Mouse (Mus musculus) thymus, postnatal 10 days (tissue): Measurements from ENCODE around the gene Strn4.

Source experiments
- DNase-seq, 2 experiments: peaks; one replicate each; pipeline ENCODE4 v3.0.0; 2021; ENCODE audit warnings: low spot score in 2 of 2

Gene Strn4

GRCm38 (mm10) chr7:16875326-16875725 is 59.6 kb downstream of the Strn4 start:
- no peak for DNase-seq

- no peak for DNase-seq
These were observed 60.3 kb downstream of the Strn4 start for GRCm38 (mm10) chr7:16876006-16876405.

GRCm38 (mm10) chr7:16876608-16877007 is 60.9 kb downstream of the Strn4 start:
- DNase-seq = no peak

GRCm38 (mm10) chr7:16877717-16878116 is 62.0 kb downstream of the Strn4 start:
- no peak for DNase-seq

GRCm38 (mm10) chr7:16879796-16880547 is 64.3 kb downstream of the Strn4 start:
- no peak for DNase-seq

- no peak for DNase-seq
These were observed 64.9 kb downstream of the Strn4 start for GRCm38 (mm10) chr7:16880615-16881014.

GRCm38 (mm10) chr7:16883162-16883561 is 67.5 kb downstream of the Strn4 start:
- DNase-seq = no peak

DNA sequence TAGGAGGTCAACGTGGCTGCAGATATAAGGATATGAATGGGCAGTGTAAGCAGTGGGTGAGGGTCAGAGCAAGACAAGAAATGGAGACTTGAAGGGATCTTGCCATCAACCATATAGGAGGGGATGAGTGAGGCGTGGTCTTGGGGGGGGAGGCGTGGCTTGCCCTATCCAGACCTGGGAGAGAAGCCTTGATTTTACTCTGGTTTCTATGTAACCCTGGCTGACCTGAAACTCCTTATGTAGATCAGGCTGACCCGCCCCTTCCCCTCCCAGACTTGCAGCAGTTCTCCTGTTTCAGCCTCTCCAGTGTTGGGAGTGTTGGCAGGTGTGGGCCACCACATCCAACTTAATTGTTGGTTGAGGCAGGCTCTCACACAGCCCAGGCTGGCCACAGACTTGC is 68.6 kb downstream of the Strn4 start:
- DNase-seq = no peak

DNA sequence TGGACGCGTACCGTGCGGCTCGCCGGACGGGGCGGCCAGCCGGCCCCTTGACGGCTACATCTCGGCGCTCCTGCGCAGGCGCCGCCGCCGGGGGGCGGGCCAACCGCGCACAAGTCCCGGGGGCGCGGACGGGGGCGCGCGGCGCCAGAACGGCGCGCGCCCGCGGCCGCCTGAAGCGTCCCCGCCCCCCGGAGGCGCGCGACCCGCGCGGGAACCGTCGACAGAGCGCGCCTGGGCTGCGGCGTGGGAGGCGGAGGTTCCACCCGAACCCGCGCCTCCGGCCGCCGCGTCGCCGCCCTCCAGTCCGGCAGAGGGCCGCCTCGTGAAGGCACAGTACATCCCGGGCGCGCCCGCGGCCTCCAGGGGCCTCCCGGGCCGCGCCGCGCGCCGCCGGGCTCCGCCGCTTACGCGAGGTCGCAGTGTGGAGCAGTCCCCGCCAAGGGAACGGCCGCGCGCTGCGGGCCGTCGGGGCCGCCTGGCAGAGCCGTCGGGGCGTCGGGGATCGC is 69.6 kb downstream of the Strn4 start:
- DNase-seq = no peak

- DNase-seq = no peak
These were observed 70.2 kb downstream of the Strn4 start for GRCm38 (mm10) chr7:16885905-16886304.
